Mouse (Mus musculus) bone marrow macrophage, adult 2 months (primary cell): Measurements from ENCODE around the gene Stoml1.

Source experiments
- CTCF ChIP-seq: IDR thresholded peaks from 2 replicates; pipeline ENCODE4 v1.5.1; 2012; ENCODE audit warnings: low read depth, mild to moderate bottlenecking, low read length, moderate library complexity
- POLR2A ChIP-seq: IDR thresholded peaks from 2 replicates; pipeline ENCODE4 v1.6.1; 2012; ENCODE audit warnings: mild to moderate bottlenecking, low read depth, low read length, borderline replicate concordance

GRCm38 (mm10) chr9:58268384-58269313 lies 15.7 kb downstream of the Stoml1 start:
- TF ChIP-seq CTCF, result peak; percentile 81
- no peak for TF ChIP-seq POLR2A
